Mouse (Mus musculus) liver, embryonic 14.5 days (tissue): ENCODE results near the gene Slc22a7. TPM values are rescaled to one million over a fixed set of nuclear protein-coding genes. Genes with fewer than 3 reads are reported as not detected.
A peak's percentile ranks its signal among the peaks of the same experiment; 100 is the strongest.

Source experiments
- ATAC-seq: fragments of 200-750 bp; cut with Nextera tagmentation; 2 replicates; pipeline ENCODE4 v1.8.0; 2017; ENCODE audit warnings: moderate number of reproducible peaks, mild to moderate bottlenecking, moderate library complexity; ENCODE audit not compliant: insufficient read depth
- DNase-seq, 3 experiments: peaks; one replicate each; pipeline ENCODE4 v3.0.0-alpha.2; 2012 to 2013; ENCODE audit warnings: low read depth in 3 of 3, low spot score in 3 of 3
- H3K27ac ChIP-seq: fragments of 300-500 bp; sonication (generic); 2 replicates; pipeline ENCODE4 v1.5.1; 2014; ENCODE audit warnings: moderate library complexity, mild to moderate bottlenecking, control low read depth, inconsistent platforms
- H3K27me3 ChIP-seq: fragments of 300-500 bp; sonication (generic); 2 replicates; pipeline ENCODE4 v1.6.1; 2014; ENCODE audit warnings: mild to moderate bottlenecking, low read length, moderate library complexity; ENCODE audit not compliant: control insufficient read depth, insufficient read depth
- H3K36me3 ChIP-seq: fragments of 300-500 bp; sonication (generic); replicated peaks from 2 replicates; pipeline ENCODE4 v1.6.1; 2014; ENCODE audit warnings: low read depth; ENCODE audit not compliant: control insufficient read depth, insufficient read depth
- H3K4me1 ChIP-seq, 2 experiments: fragments of 200-500 bp in 1 of 2; fragments of 300-500 bp in 1 of 2; sonication (generic) in 1 of 2; replicated peaks; 2 replicates each; pipeline ENCODE4 v1.6.1; 2012 to 2014; ENCODE audit warnings: antibody characterized with exemption in 1 of 2, inconsistent platforms in 1 of 2, low read length in 1 of 2; ENCODE audit not compliant: control insufficient read depth in 2 of 2, insufficient read depth in 2 of 2
- H3K4me2 ChIP-seq: fragments of 300-500 bp; sonication (generic); 2 replicates; pipeline ENCODE4 v1.6.1; 2014; ENCODE audit warnings: low read depth, mild to moderate bottlenecking, control low read depth, moderate library complexity
- H3K4me3 ChIP-seq, 2 experiments: fragments of 200-500 bp in 1 of 2; fragments of 300-500 bp in 1 of 2; sonication (generic) in 1 of 2; 2 replicates each; pipeline ENCODE4 v1.5.1; 2012 to 2014; ENCODE audit warnings: low read depth in 2 of 2, low read length in 2 of 2, mild to moderate bottlenecking in 2 of 2, control low read depth in 1 of 2, inconsistent platforms in 1 of 2, moderate library complexity in 1 of 2; ENCODE audit not compliant: insufficient read depth in 1 of 2
- H3K9ac ChIP-seq: fragments of 300-500 bp; sonication (generic); replicated peaks from 2 replicates; pipeline ENCODE4 v1.6.1; 2014; ENCODE audit warnings: mild to moderate bottlenecking, control low read depth, moderate library complexity
- H3K9me3 ChIP-seq: fragments of 300-500 bp; sonication (generic); 2 replicates; pipeline ENCODE4 v1.6.1; 2016; ENCODE audit warnings: low read length, mixed read lengths; ENCODE audit not compliant: control insufficient read depth
- CTCF ChIP-seq: IDR thresholded peaks from 2 replicates; pipeline ENCODE4 v1.5.1; 2016; ENCODE audit warnings: antibody characterized with exemption, low read depth, control low read depth
- EP300 ChIP-seq: IDR thresholded peaks from 2 replicates; pipeline ENCODE4 v1.6.1; 2016; ENCODE audit warnings: antibody characterized with exemption, low read depth
- WGBS: fragments of 180-500 bp; shearing (Covaris S2); extraction: QIAGEN DNeasy Blood & Tissue Kit; methylation state at CpG from one replicate; pipeline ENCODE4 v1.1.7; 2014; ENCODE audit not compliant: insufficient replicate concordance; 5-methylcytosine and 5-hydroxymethylcytosine counted together
- polyA plus RNA-seq, 2 experiments: library from polyadenylated mRNA; depleted of rRNA in 1 of 2; stranded (reverse) in 1 of 2; unstranded in 1 of 2; fragments of >200 nt; fragmentation: Nextera tagmentation in 1 of 2; extraction: Ambion mirVana in 1 of 2; gene quantifications; 2 replicates each; pipeline versions ENCODE4 v1.2.1 to v1.2.3; 2012 to 2014

The Slc22a7 gene
- polyA plus RNA-seq, 2 experiments = 0.04 TPM; not detected in 1

- ATAC-seq = no peak
- Histone ChIP-seq H3K27me3 (peaks cover 22% of the 10 kb centered on the region), H3K4me1 (no peaks in the 10 kb centered on the region), H3K9me3 (no peaks in the 10 kb centered on the region), H3K4me3 (no peak overlapping the region), H3K27ac (no peak overlapping the region), H3K9ac (no peak overlapping the region), H3K36me3 (no peaks in the 10 kb centered on the region), H3K4me2 (no peak overlapping the region)
- no peak for DNase-seq
- 8% methylated on average over 50 of the region's 50 CpGs for WGBS
- TF ChIP-seq EP300 (no peak), CTCF (no peak)
Observed at GRCm38 (mm10) chr17:46444839-46445579, 6.8 kb upstream of the Slc22a7 start.

- no peak overlapping the region for H3K9ac ChIP-seq
- WGBS = 72% methylated on average over 10 of the region's 10 CpGs
- no peak for ATAC-seq
- TF ChIP-seq EP300 (no peak), CTCF (no peak)
- no peaks in the 10 kb centered on the region for H3K4me1 ChIP-seq
- no peaks in the 10 kb centered on the region for H3K9me3 ChIP-seq
- no peak overlapping the region for H3K27ac ChIP-seq
- H3K4me3 ChIP-seq = no peak overlapping the region
- peaks cover 10% of the 10 kb centered on the region for H3K27me3 ChIP-seq
- no peak overlapping the region for H3K4me2 ChIP-seq
- H3K36me3 ChIP-seq = no peaks in the 10 kb centered on the region
- no peak for DNase-seq
Observed at GRCm38 (mm10) chr17:46439176-46439575, 919 bp upstream of the Slc22a7 start.

- TF ChIP-seq CTCF = peak; percentile 65
- TF ChIP-seq EP300 = no peak
- DNase-seq (no peak), ATAC-seq (no peak)
- 30% methylated on average over 23 of the region's 23 CpGs for WGBS
- H3K27me3 ChIP-seq = no peaks in the 10 kb centered on the region
- H3K4me1 ChIP-seq = no peaks in the 10 kb centered on the region
- H3K9ac ChIP-seq = no peak overlapping the region
- H3K36me3 ChIP-seq = no peaks in the 10 kb centered on the region
- no peak overlapping the region for H3K27ac ChIP-seq
- H3K9me3 ChIP-seq = no peaks in the 10 kb centered on the region
- H3K4me2 ChIP-seq = no peak overlapping the region
- no peak overlapping the region for H3K4me3 ChIP-seq
Observed at GRCm38 (mm10) chr17:46436672-46437366, 1.4 kb downstream of the Slc22a7 start.

GRCm38 (mm10) chr17:46433627-46434026 is 4.6 kb downstream of the Slc22a7 start:
- Histone ChIP-seq H3K27ac (no peak overlapping the region), H3K36me3 (no peaks in the 10 kb centered on the region), H3K9me3 (no peaks in the 10 kb centered on the region), H3K4me1 (no peaks in the 10 kb centered on the region), H3K4me2 (peak overlapping the region; percentile 29; the same call in 1 of the 2 replicates), H3K4me3 (no peak overlapping the region), H3K27me3 (no peaks in the 10 kb centered on the region), H3K9ac (no peak overlapping the region)
- 3% methylated on average over 17 of the region's 17 CpGs for WGBS
- no peak for TF ChIP-seq CTCF
- no peak for TF ChIP-seq EP300
- DNase-seq (no peak), ATAC-seq (no peak)

- Histone ChIP-seq H3K27me3 (no peaks in the 10 kb centered on the region), H3K9ac (no peak within 1 kb of the TSS), H3K4me3 (no peak within 1 kb of the TSS), H3K9me3 (no peaks in the 10 kb centered on the region), H3K4me1 (no peaks in the 10 kb centered on the region), H3K27ac (no peak within 1 kb of the TSS), H3K4me2 (no peak within 1 kb of the TSS), H3K36me3 (no peaks in the 10 kb centered on the region)
- WGBS = 6% methylated on average over 18 of the region's 18 CpGs
- DNase-seq (no peak), ATAC-seq (no peak)
- TF ChIP-seq EP300 (no peak), CTCF (no peak)
Observed at GRCm38 (mm10) chr17:46428761-46429414, 9.4 kb downstream of the Slc22a7 start, which contains the start of gene Crip3. TSS of gene Crip3 (plus strand) at chr17:46428926.
